Mouse (Mus musculus): ENCODE measurements around the gene Cib4. TPM values are rescaled to one million over a fixed set of nuclear protein-coding genes. Genes with fewer than 3 reads are reported as not detected.

The Cib4 gene
- polyA plus RNA-seq, 1 experiment from 2014 or later = not detected

DNA sequence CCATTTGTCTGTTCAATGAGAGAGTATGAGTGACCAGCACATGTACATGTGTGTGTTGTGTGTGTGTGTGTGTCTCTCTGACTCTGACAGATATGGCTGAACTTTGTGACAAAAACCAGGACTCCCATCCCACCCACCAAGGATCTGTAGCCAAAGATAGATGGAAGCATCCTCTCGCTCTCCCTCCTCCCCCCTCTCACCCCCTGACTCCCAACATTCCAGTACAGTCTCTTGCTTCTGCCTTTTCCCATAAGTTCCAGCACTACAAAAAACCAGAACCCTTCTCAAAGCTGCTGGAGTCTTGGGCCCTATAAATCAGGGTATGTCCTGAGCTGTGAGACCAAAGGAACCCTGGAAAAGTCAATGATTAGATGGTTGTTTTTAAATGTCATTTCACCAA is 22.8 kb upstream of the Cib4 start:
- DNase-seq (no peak), ATAC-seq (ENCODE audit: low read depth) (no peak)
- Histone ChIP-seq H3K4me3 (replicated peaks) (no peak overlapping the region), H3K9me3 (replicated peaks) (no peaks in the 10 kb centered on the region), H3K4me2 (no peak overlapping the region), H3K4me1 (replicated peaks) (no peaks in the 10 kb centered on the region), H3K36me3 (no peaks in the 10 kb centered on the region), H3K9ac (no peak overlapping the region), H3K27ac (no peak overlapping the region), H3K27me3 (no peaks in the 10 kb centered on the region)
- WGBS (ENCODE audit: insufficient replicate concordance) = 89% methylated on average over 1 of the region's 1 CpGs

DNA sequence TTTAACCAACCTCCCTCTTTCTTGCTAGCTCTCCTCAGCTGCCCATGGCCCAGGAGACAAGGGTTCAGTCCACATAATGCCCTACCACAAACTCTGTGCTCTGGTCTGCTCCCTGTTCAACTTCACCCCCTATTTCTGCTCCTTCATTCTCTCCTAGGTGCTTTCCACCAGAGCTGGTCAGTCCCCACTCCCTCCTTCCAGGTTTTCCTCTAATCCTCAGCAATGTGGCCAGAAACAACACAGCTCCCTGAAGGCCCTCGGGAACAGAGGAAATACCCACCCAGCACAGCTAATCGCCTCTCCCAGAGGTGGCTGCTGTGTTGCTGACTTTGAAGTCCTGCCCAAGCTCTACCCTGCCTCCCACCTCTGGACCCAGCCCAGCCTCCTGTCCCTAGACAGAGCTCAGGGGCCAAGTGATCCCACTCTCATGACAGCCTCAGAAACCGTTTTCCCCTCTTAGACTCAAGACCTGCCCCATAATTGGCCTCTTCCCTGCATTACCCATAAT is 14.4 kb upstream of the Cib4 start:
- Histone ChIP-seq H3K9me3 (replicated peaks) (no peaks in the 10 kb centered on the region), H3K4me1 (replicated peaks) (no peaks in the 10 kb centered on the region), H3K4me2 (no peak overlapping the region), H3K4me3 (replicated peaks) (no peak overlapping the region), H3K36me3 (no peaks in the 10 kb centered on the region), H3K9ac (no peak overlapping the region), H3K27me3 (0 out of 2 replicates have a peak, but pooled peaks cover 4% of the 10 kb centered on the region), H3K27ac (no peak overlapping the region)
- 12% methylated on average over 3 of the region's 3 CpGs for WGBS (ENCODE audit: insufficient replicate concordance)
- DNase-seq (no peak), ATAC-seq (ENCODE audit: low read depth) (no peak)

DNA sequence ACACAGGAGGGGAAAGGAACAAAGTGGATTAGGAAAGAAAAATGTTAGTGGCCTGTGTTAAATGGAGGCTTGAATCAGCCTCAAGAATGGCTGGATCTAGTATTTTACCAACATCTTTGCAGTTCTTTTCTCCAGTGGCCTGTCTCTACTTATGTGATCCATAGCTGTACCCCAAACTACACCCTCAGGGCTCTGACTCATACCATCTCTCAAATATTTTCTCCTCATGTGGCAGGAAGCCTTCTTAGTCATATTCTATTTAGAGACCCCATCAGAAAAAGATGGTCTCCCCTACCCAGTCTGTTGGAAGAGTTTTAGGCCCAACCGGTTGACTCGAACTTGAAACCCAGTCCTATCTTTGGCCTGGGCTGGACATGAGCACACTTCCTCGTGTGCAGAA is 13.8 kb upstream of the Cib4 start:
- Histone ChIP-seq H3K36me3 (no peaks in the 10 kb centered on the region), H3K27ac (no peak overlapping the region), H3K4me1 (replicated peaks) (no peaks in the 10 kb centered on the region), H3K9ac (no peak overlapping the region), H3K27me3 (0 out of 2 replicates have a peak, but pooled peaks cover 4% of the 10 kb centered on the region), H3K9me3 (replicated peaks) (no peaks in the 10 kb centered on the region), H3K4me3 (replicated peaks) (no peak overlapping the region), H3K4me2 (no peak overlapping the region)
- ATAC-seq (ENCODE audit: low read depth) (no peak), DNase-seq (no peak)
- 65% methylated on average over 3 of the region's 3 CpGs for WGBS (ENCODE audit: insufficient replicate concordance)

DNA sequence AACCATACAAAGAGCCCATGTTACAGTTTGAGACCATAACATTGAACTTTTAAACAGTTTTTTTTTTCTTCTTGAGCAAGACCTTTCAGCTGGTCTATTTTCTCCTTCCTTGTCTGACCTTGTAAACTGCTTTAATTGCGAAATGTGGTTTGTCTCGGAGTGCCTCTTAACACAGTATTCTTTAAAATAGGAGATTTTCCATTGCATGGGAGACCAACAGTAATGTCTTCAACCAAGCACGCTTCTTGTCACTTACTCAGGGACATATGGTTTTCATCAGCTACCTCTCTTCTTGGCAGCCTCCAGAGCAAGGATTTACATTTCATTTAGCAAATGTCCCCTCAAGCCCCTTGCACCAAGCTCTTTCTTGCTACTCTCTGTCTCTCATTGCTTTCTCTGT is 10.6 kb upstream of the Cib4 start:
- ATAC-seq (ENCODE audit: low read depth) = no peak

DNA sequence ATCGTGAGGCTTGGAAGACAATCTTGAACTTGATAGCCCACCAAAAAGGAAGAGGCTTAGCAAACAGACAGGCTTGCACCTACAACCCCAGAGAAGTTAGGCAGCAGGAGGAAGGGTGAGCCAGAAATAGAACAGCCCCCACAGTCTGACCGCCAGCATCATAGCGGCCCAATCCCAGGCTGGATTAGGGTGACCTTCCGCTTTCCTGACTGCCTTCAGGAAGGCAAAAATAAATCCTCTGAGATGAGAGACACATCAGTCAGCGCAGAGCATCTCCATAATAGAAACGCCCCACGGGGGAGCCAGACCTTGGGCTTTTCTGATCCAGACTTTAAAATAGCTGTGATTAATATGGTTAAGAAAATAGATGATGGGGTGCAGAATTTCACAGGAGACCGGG is 9.3 kb upstream of the Cib4 start:
- Histone ChIP-seq H3K27ac (no peak overlapping the region), H3K4me3 (replicated peaks) (no peak overlapping the region), H3K4me2 (no peak overlapping the region), H3K9me3 (replicated peaks) (no peaks in the 10 kb centered on the region), H3K36me3 (no peaks in the 10 kb centered on the region), H3K27me3 (0 out of 2 replicates have a peak, but pooled peaks cover 4% of the 10 kb centered on the region), H3K9ac (no peak overlapping the region), H3K4me1 (replicated peaks) (no peaks in the 10 kb centered on the region)
- DNase-seq (no peak), ATAC-seq (ENCODE audit: low read depth) (no peak)
- WGBS (ENCODE audit: insufficient replicate concordance) = 61% methylated on average over 8 of the region's 8 CpGs

More for the DNA sequence above, 10.6 kb upstream of the Cib4 start:
- 41% methylated on average over 3 of the region's 3 CpGs for WGBS (ENCODE audit: insufficient replicate concordance)
- no peak overlapping the region for H3K27ac ChIP-seq
- no peak overlapping the region for H3K9ac ChIP-seq
- no peak for DNase-seq
- H3K9me3 ChIP-seq (replicated peaks) = no peaks in the 10 kb centered on the region
- H3K4me2 ChIP-seq = no peak overlapping the region
- no peaks in the 10 kb centered on the region for H3K36me3 ChIP-seq
- H3K27me3 ChIP-seq = 0 out of 2 replicates have a peak, but pooled peaks cover 4% of the 10 kb centered on the region
- H3K4me1 ChIP-seq (replicated peaks) = no peaks in the 10 kb centered on the region
- no peak overlapping the region for H3K4me3 ChIP-seq (replicated peaks)

DNA sequence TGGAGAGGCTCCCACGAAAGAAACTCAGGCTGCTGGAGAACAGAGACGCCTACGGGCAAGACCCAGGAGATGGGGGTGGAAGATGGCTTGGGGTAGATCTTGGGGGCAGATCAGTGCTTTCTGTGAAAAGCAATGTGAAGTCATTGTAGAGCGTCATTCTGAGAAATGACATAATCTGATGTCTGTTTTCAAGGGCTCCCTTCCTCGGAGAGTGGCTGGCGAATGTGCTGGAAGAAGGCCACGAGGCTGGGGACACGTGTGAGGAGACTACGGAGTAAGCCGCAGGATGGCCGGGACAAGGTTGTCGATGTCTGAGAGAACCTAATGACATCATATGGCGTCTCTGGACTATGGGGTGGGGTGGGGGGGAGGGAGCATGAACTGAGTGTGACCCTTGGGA is 8.3 kb upstream of the Cib4 start:
- Histone ChIP-seq H3K4me1 (replicated peaks) (no peaks in the 10 kb centered on the region), H3K27me3 (0 out of 2 replicates have a peak, but pooled peaks cover 4% of the 10 kb centered on the region), H3K27ac (no peak overlapping the region), H3K9ac (no peak overlapping the region), H3K4me3 (replicated peaks) (no peak overlapping the region), H3K36me3 (no peaks in the 10 kb centered on the region), H3K9me3 (replicated peaks) (no peaks in the 10 kb centered on the region), H3K4me2 (no peak overlapping the region)
- DNase-seq = no peak
- 72% methylated on average over 13 of the region's 13 CpGs for WGBS (ENCODE audit: insufficient replicate concordance)
- no peak for ATAC-seq (ENCODE audit: low read depth)

DNA sequence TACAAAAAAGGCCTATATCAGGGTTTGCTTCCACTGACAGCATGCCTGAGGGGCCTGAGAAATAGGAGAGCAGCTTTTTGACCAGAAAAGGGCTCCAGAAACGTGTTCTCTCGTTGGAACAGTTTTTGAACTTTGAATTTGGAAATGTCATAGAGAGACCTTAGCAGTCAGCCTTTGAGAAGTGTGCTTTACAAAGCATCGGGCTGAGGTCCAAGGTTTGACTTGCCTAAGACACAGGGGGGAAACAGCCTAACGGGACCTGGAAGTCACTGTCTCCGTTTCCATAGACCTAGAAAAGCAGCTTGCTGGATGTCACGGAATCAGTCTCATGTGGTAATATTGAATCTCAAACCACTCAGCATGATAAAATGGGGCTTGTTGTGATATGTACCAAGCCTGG is 6.4 kb upstream of the Cib4 start:
- no peak overlapping the region for H3K4me2 ChIP-seq
- 0 out of 2 replicates have a peak, but pooled peaks cover 4% of the 10 kb centered on the region for H3K27me3 ChIP-seq
- no peak overlapping the region for H3K4me3 ChIP-seq (replicated peaks)
- H3K27ac ChIP-seq = no peak overlapping the region
- 65% methylated on average over 6 of the region's 6 CpGs for WGBS (ENCODE audit: insufficient replicate concordance)
- no peak overlapping the region for H3K9ac ChIP-seq
- H3K9me3 ChIP-seq (replicated peaks) = no peaks in the 10 kb centered on the region
- no peak for DNase-seq
- no peak for ATAC-seq (ENCODE audit: low read depth)
- H3K4me1 ChIP-seq (replicated peaks) = no peaks in the 10 kb centered on the region
- no peaks in the 10 kb centered on the region for H3K36me3 ChIP-seq

DNA sequence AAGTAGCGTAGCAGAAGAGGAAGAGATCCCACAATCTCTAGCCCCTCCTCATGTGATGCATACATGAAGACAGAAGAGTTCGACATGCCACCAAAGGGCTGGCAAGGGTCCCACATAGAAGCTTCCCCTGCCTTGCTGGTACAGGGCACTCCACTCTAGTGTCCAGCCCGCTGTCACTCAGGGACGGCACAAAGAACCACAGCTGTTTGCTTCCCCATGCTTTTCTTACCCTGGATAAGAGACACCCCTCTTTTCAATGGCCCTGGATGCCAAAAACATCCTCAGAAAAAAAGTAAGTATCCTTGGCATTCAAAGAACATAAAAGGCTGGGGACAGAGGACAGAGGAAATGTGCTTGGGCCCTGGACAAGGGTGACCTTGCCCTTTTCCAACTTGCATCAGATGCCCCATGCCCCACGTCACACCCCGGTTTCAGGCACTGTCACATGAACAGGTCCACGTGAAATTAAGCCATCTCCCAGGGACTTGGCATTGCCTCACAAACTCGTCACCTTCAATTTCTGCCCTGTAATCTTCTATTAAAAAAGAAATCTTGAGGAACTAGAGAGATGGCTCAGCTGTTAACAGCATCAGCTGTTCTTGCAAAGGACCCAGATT is 5.5 kb upstream of the Cib4 start:
- H3K36me3 ChIP-seq = no peaks in the 10 kb centered on the region
- H3K27me3 ChIP-seq = peaks cover under 1% of the 10 kb centered on the region; the same call in 1 of the 2 replicates
- H3K9ac ChIP-seq = no peak overlapping the region
- no peak overlapping the region for H3K27ac ChIP-seq
- 62% methylated on average over 8 of the region's 8 CpGs for WGBS (ENCODE audit: insufficient replicate concordance)
- H3K4me1 ChIP-seq (replicated peaks) = no peaks in the 10 kb centered on the region
- no peak for DNase-seq
- no peak for ATAC-seq (ENCODE audit: low read depth)
- no peak overlapping the region for H3K4me3 ChIP-seq (replicated peaks)
- no peak overlapping the region for H3K4me2 ChIP-seq
- H3K9me3 ChIP-seq (replicated peaks) = no peaks in the 10 kb centered on the region

DNA sequence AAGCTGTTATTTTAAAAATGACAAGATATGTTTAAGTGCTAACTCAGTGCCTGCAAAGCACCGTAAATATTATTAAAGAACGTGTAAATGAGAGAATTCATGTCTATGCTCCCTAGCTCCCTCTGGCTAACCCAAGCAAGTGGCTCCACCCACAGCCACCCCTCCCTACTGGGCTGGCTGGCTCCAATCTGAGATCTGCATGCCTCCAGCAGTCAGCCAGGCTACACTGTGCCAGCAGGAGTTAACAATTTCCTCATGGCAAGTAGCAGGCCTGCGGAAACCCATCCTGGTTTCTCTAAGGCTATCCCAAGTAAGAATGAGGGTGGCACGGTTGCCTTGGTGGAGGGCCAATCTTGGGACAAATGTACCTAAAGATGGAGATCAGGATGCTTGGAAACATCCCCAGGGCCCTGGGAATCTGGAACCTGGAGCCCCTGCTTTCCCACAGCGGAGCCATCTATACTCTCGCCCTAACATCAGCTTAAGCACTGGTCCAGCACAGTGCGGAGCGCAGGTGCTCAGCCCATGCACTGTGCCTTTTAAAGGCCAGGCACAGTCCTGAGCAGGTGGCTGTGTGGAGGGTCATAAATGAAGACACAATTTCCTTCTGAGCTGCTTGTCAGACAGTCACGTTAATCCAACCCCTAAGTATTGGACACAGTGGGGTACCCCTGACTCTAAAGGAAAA is 4.8 kb upstream of the Cib4 start:
- H3K36me3 ChIP-seq = no peaks in the 10 kb centered on the region
- no peak overlapping the region for H3K4me3 ChIP-seq (replicated peaks)
- 57% methylated on average over 9 of the region's 9 CpGs for WGBS (ENCODE audit: insufficient replicate concordance)
- ATAC-seq (ENCODE audit: low read depth) (no peak), DNase-seq (no peak)
- H3K27me3 ChIP-seq = peaks cover 6% of the 10 kb centered on the region
- H3K27ac ChIP-seq = no peak overlapping the region
- H3K4me2 ChIP-seq = no peak overlapping the region
- H3K4me1 ChIP-seq (replicated peaks) = no peaks in the 10 kb centered on the region
- H3K9ac ChIP-seq = no peak overlapping the region
- no peaks in the 10 kb centered on the region for H3K9me3 ChIP-seq (replicated peaks)

DNA sequence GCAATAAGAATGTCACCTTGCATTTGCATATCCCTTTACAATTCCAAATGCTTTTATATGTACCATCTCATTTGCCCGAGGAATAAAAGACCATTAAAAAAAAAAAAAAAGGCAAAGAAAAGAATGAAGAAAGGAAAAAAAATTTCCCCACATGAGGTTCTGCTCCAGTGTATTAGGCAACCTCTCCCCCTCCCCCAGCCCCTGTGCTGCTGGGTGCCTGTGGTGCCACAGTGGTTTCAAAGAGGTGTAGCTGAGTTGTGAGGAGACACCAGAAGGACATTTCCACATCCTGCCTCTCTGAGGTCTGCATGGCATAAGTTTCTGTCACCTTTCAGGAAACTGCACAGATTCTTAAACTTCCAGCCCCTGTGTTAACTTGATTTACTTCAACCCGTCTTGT is 3.0 kb upstream of the Cib4 start:
- Histone ChIP-seq H3K36me3 (no peaks in the 10 kb centered on the region), H3K4me1 (replicated peaks) (no peaks in the 10 kb centered on the region), H3K4me2 (no peak overlapping the region), H3K9ac (no peak overlapping the region), H3K4me3 (replicated peaks) (no peak overlapping the region), H3K9me3 (replicated peaks) (no peaks in the 10 kb centered on the region), H3K27me3 (peaks cover 11% of the 10 kb centered on the region), H3K27ac (no peak overlapping the region)
- ATAC-seq (ENCODE audit: low read depth) (no peak), DNase-seq (no peak)
- 37% methylated on average over 2 of the region's 2 CpGs for WGBS (ENCODE audit: insufficient replicate concordance)

DNA sequence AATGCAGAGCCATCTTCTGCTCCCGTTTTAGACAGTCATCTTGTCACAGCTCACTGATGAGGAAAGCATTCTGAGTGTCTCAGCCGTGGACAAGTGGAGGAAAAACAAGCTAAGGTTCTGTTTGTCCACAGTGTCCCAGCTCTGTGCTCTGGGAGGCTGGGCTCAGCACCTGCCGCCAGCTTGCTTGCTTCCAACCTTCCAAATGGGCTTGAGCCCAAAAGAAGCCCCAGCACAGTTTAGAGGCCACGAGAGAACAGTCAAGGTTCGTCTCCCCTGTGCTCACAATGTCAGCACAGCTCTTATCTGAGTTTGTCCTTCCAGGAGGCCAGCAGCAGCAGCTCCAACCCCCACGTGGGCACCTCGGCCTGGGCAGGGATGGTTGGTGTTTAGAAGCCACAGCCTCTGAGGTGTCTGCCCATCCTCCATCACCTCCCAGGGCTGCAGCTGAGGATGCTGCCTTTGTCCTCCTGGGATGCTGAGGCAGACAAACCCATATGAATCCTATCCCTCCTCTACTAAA is 9.5 kb downstream of the Cib4 start:
- Histone ChIP-seq H3K9me3 (replicated peaks) (no peaks in the 10 kb centered on the region), H3K27me3 (no peaks in the 10 kb centered on the region), H3K9ac (no peak overlapping the region), H3K4me3 (replicated peaks) (no peak overlapping the region), H3K4me1 (replicated peaks) (no peaks in the 10 kb centered on the region), H3K4me2 (no peak overlapping the region), H3K27ac (no peak overlapping the region), H3K36me3 (no peaks in the 10 kb centered on the region)
- DNase-seq = no peak
- 34% methylated on average over 7 of the region's 7 CpGs for WGBS (ENCODE audit: insufficient replicate concordance)
- no peak for ATAC-seq (ENCODE audit: low read depth)

Data from liver, embryonic 13.5 days (tissue).